ENCODE assay signal across 13 mouse cellular contexts in the genomic region with DNA sequence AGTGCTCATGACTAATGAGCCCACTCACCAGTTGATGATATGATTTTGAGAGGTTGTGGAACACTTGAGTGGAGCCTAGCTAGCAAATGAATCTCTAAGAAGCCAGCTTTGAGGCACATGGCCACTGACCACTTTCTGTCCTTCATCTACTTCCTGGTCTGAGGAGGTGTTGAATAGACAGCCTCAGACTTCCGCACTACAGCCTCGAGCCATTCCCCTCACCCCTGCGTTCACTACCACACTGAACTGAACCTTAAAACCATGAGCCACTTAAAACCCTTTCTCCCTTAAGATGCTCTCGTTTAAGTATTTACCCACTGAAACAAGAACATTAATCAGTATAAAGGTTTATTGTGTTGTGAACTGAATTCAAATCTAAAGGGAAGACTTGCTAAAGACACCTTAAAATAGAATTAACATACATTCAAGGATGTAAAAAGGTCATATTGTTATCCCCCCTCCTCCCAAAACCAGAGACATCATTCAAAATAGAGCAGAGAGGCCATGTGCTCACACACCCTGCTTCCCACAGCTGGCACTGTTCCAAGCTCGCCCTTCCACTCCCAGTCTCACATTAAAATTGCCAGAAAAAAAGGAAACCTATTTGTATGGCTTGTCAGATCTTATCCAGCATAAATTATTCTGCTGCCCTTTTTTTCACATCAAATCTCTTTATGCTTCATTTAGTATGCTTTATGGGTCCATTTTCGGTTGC.
A peak's percentile ranks its signal among the peaks of the same experiment; 100 is the strongest.
DNase-seq lines count a peak whose midpoint lies in the region; ATAC-seq and TF ChIP-seq lines count a peak whose summit lies in the region.
"Had no signal": no experiment of that assay in that cellular context is flagged by ENCODE, and none has a peak within 500 bp of the region (broad histone marks: within the 10 kb centered on the region; RNA-seq: fewer than 3 reads in every experiment).

No protein-coding gene starts in this region.

- no peak overlapping the region for H3K4me3 ChIP-seq in embryonic facial prominence, embryonic 13.5 days
- no peak overlapping the region for H3K4me3 ChIP-seq in embryonic facial prominence, embryonic 10.5 days
- H3K4me3 ChIP-seq in hindbrain, postnatal 0 days (ENCODE audit: low read length) = no peak overlapping the region
- H3K4me3 ChIP-seq in neural tube, embryonic 15.5 days (replicated peaks) = no peak overlapping the region
- H3K4me3 ChIP-seq in heart, adult 2 months = no peak overlapping the region
- H3K4me3 ChIP-seq: liver, embryonic 13.5 days; megakaryocyte, embryonic 14.5 days had no signal

- no peaks in the 10 kb centered on the region for H3K79me2 ChIP-seq in heart, adult 2 months (replicated peaks; ENCODE audit: control insufficient read depth, insufficient read depth, low read length)

- H3K4me2 ChIP-seq in embryonic facial prominence, embryonic 13.5 days = no peak overlapping the region
- H3K4me2 ChIP-seq in hindbrain, postnatal 0 days (ENCODE audit: low read depth, low read length) = no peak overlapping the region
- H3K4me2 ChIP-seq in neural tube, embryonic 15.5 days = no peak overlapping the region
- H3K4me2 ChIP-seq: liver, embryonic 13.5 days had no signal

- H3K9ac ChIP-seq in embryonic facial prominence, embryonic 13.5 days = no peak overlapping the region
- H3K9ac ChIP-seq in hindbrain, postnatal 0 days (replicated peaks; ENCODE audit: low read length) = no peak overlapping the region
- no peak overlapping the region for H3K9ac ChIP-seq in neural tube, embryonic 15.5 days (replicated peaks)
- H3K9ac ChIP-seq in heart, adult 2 months (ENCODE audit: low read depth, low read length) = no peak overlapping the region
- H3K9ac ChIP-seq: liver, embryonic 13.5 days had no signal

- ATAC-seq in embryonic facial prominence, embryonic 13.5 days (ENCODE audit: insufficient number of reproducible peaks, insufficient read depth, low FRiP score, low TSS enrichment, low read depth) = 0 out of 2 replicates have a peak, but pooled peaks have one; percentile 32
- ATAC-seq in hindbrain, postnatal 0 days = no peak
- peak; percentile 33; the same call in 1 of the 2 replicates for ATAC-seq in neural tube, embryonic 15.5 days (ENCODE audit: low FRiP score)
- no peak for ATAC-seq in megakaryocyte progenitor cell, adult 5-6 weeks (replicated peaks; ENCODE audit: poor library complexity)

- TF ChIP-seq POLR2A in heart, adult 2 months (IDR thresholded peaks at IDR 0.05; ENCODE audit: insufficient read depth, low read depth, low read length) = no peak

- WGBS in embryonic facial prominence, embryonic 13.5 days = 63% methylated on average over 6 of the region's 6 CpGs
- 76% methylated on average over 6 of the region's 6 CpGs for WGBS in embryonic facial prominence, embryonic 10.5 days
- WGBS in hindbrain, postnatal 0 days = 52% methylated on average over 6 of the region's 6 CpGs
- 43% methylated on average over 6 of the region's 6 CpGs for WGBS in neural tube, embryonic 15.5 days
- WGBS in heart, adult 2 months = 64% methylated on average over 6 of the region's 6 CpGs

- H3K36me3 ChIP-seq in embryonic facial prominence, embryonic 13.5 days = no peaks in the 10 kb centered on the region
- no peaks in the 10 kb centered on the region for H3K36me3 ChIP-seq in embryonic facial prominence, embryonic 10.5 days (replicated peaks)
- H3K36me3 ChIP-seq in hindbrain, postnatal 0 days (ENCODE audit: insufficient read depth, low read length) = no peaks in the 10 kb centered on the region
- no peaks in the 10 kb centered on the region for H3K36me3 ChIP-seq in neural tube, embryonic 15.5 days
- no peaks in the 10 kb centered on the region for H3K36me3 ChIP-seq in heart, adult 2 months (ENCODE audit: control insufficient read depth, insufficient read depth, low read length)
- H3K36me3 ChIP-seq: liver, embryonic 13.5 days had no signal

- no peak for TF ChIP-seq CTCF in hindbrain, postnatal 0 days (IDR thresholded peaks at IDR 0.05; ENCODE audit: low read depth)
- TF ChIP-seq CTCF in heart, adult 2 months (IDR thresholded peaks at IDR 0.05) = no peak

- H3K27ac ChIP-seq in embryonic facial prominence, embryonic 13.5 days = no peak overlapping the region
- no peak overlapping the region for H3K27ac ChIP-seq in embryonic facial prominence, embryonic 10.5 days (replicated peaks)
- no peak overlapping the region for H3K27ac ChIP-seq in hindbrain, postnatal 0 days
- no peak overlapping the region for H3K27ac ChIP-seq in neural tube, embryonic 15.5 days (replicated peaks)
- no peak overlapping the region for H3K27ac ChIP-seq in heart, adult 2 months
- H3K27ac ChIP-seq: liver, embryonic 13.5 days had no signal

- H3K4me1 ChIP-seq in embryonic facial prominence, embryonic 13.5 days = no peaks in the 10 kb centered on the region
- H3K4me1 ChIP-seq in embryonic facial prominence, embryonic 10.5 days = no peaks in the 10 kb centered on the region
- no peaks in the 10 kb centered on the region for H3K4me1 ChIP-seq in hindbrain, postnatal 0 days (ENCODE audit: insufficient read depth, low read length)
- H3K4me1 ChIP-seq in neural tube, embryonic 15.5 days = 0 out of 2 replicates have a peak, but pooled peaks cover 2% of the 10 kb centered on the region
- H3K4me1 ChIP-seq in heart, adult 2 months (ENCODE audit: control insufficient read depth, insufficient read depth, low read length) = no peaks in the 10 kb centered on the region
- H3K4me1 ChIP-seq: liver, embryonic 13.5 days; megakaryocyte, embryonic 14.5 days had no signal

- DNase-seq in embryonic facial prominence, embryonic 10.5 days (ENCODE audit: low spot score) = no peak
- DNase-seq in right cerebral cortex, postnatal 14 days = peak; percentile 18
- no peak for DNase-seq in right cerebral cortex, adult 2 months (ENCODE audit: low spot score in 2 of 2)
- DNase-seq in hindbrain, postnatal 0 days (ENCODE audit: low spot score) = peak; percentile 54
- no peak for DNase-seq in heart, adult 2 months
- DNase-seq: layer of hippocampus, adult 9-11 months; liver, embryonic 13.5 days; thymus, postnatal 14 days had no signal

- no peaks in the 10 kb centered on the region for H3K9me3 ChIP-seq in embryonic facial prominence, embryonic 13.5 days
- H3K9me3 ChIP-seq in embryonic facial prominence, embryonic 10.5 days = no peaks in the 10 kb centered on the region
- no peaks in the 10 kb centered on the region for H3K9me3 ChIP-seq in hindbrain, postnatal 0 days (ENCODE audit: low read length)
- H3K9me3 ChIP-seq in neural tube, embryonic 15.5 days (replicated peaks) = no peaks in the 10 kb centered on the region
- H3K9me3 ChIP-seq: liver, embryonic 13.5 days had no signal

- TF ChIP-seq EP300 in heart, adult 2 months (IDR thresholded peaks at IDR 0.05; ENCODE audit: insufficient read depth, low read depth, low read length) = no peak

- H3K27me3 ChIP-seq in embryonic facial prominence, embryonic 13.5 days = no peaks in the 10 kb centered on the region
- H3K27me3 ChIP-seq in embryonic facial prominence, embryonic 10.5 days (replicated peaks; ENCODE audit: low read depth, poor library complexity, severe bottlenecking) = no peaks in the 10 kb centered on the region
- H3K27me3 ChIP-seq in hindbrain, postnatal 0 days (ENCODE audit: insufficient read depth, low read length) = no peaks in the 10 kb centered on the region
- H3K27me3 ChIP-seq in neural tube, embryonic 15.5 days (replicated peaks) = no peaks in the 10 kb centered on the region
- no peaks in the 10 kb centered on the region for H3K27me3 ChIP-seq in heart, adult 2 months (ENCODE audit: control insufficient read depth, insufficient read depth, low read length)
- H3K27me3 ChIP-seq: CH12.LX; liver, embryonic 13.5 days; megakaryocyte, embryonic 14.5 days had no signal

- intact Hi-C loops in heart, adult 2 months (cut with DNase I) = no loop called here

Comparison
In these comparisons a context has a peak if more than half of its experiments do, and no peak if none do; other contexts are left out.
1. DNase-seq: peak in right cerebral cortex, postnatal 14 days (single experiment) and hindbrain, postnatal 0 days (single experiment); none in embryonic facial prominence, embryonic 10.5 days (single experiment), right cerebral cortex, adult 2 months (0 of 2) and heart, adult 2 months (0 of 2).
2. ATAC-seq: peak in embryonic facial prominence, embryonic 13.5 days (single experiment) and neural tube, embryonic 15.5 days (single experiment); none in hindbrain, postnatal 0 days (single experiment) and megakaryocyte progenitor cell, adult 5-6 weeks (single experiment).